Comparison of ENCODE assay signal across 8 mouse cellular contexts in the genomic region with DNA sequence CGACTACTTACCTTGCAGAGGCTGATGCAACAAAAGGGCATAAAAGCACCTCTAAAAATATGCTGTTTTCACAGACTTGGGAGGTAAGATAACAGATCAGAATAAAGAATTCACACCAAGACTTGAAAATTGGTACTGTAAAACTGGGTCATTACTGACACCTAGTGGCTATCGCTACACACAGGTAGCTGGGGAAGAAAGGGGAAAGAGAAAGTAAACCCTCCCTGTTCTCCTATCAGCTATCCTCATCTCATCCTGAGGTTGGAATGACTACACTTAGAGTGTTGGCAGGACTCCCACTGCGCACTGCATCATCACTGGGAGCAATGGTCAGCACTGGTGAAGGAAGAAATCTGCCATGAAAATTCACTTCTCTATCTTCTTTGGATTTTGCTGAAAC. TPM values are rescaled to one million over a fixed set of nuclear protein-coding genes. Genes with fewer than 3 reads are reported as not detected.
DNase-seq lines count a peak whose midpoint lies in the region; ATAC-seq and TF ChIP-seq lines count a peak whose summit lies in the region.

No protein-coding gene starts in this region.

- no peak overlapping the region for H3K4me3 ChIP-seq in liver, adult 2 months (ENCODE audit: insufficient read depth, low read depth, low read length)
- H3K4me3 ChIP-seq in liver, embryonic 12.5 days: no peak overlapping the region
- no peak overlapping the region for H3K4me3 ChIP-seq in hindbrain, embryonic 15.5 days

- no peak for TF ChIP-seq POLR2A in liver, adult 2 months (IDR thresholded peaks at IDR 0.05; ENCODE audit: extremely low read depth, insufficient read depth, low read length)

- H3K4me1 ChIP-seq in liver, adult 2 months (ENCODE audit: control insufficient read depth, insufficient read depth, low read length): no peaks in the 10 kb centered on the region
- no peaks in the 10 kb centered on the region for H3K4me1 ChIP-seq in liver, embryonic 12.5 days
- no peaks in the 10 kb centered on the region for H3K4me1 ChIP-seq in hindbrain, embryonic 15.5 days (replicated peaks)

- no peaks in the 10 kb centered on the region for H3K27me3 ChIP-seq in liver, adult 2 months (ENCODE audit: control insufficient read depth, insufficient read depth, low read length)
- H3K27me3 ChIP-seq in liver, embryonic 12.5 days (replicated peaks): no peaks in the 10 kb centered on the region
- H3K27me3 ChIP-seq in hindbrain, embryonic 15.5 days: no peaks in the 10 kb centered on the region

- no peak overlapping the region for H3K4me2 ChIP-seq in liver, embryonic 12.5 days
- no peak overlapping the region for H3K4me2 ChIP-seq in hindbrain, embryonic 15.5 days

- H3K36me3 ChIP-seq in liver, adult 2 months (ENCODE audit: control insufficient read depth, insufficient read depth, low read length): no peaks in the 10 kb centered on the region
- no peaks in the 10 kb centered on the region for H3K36me3 ChIP-seq in liver, embryonic 12.5 days
- no peaks in the 10 kb centered on the region for H3K36me3 ChIP-seq in hindbrain, embryonic 15.5 days

- no peak for TF ChIP-seq CTCF in liver, adult 2 months (IDR thresholded peaks at IDR 0.05; ENCODE audit: low read depth, low read length)

- 17% methylated on average over 3 of the region's 3 CpGs for WGBS in liver, adult 2 months
- 26% methylated on average over 3 of the region's 3 CpGs for WGBS in liver, embryonic 12.5 days (ENCODE audit: insufficient replicate concordance)
- 37% methylated on average over 3 of the region's 3 CpGs for WGBS in hindbrain, embryonic 15.5 days

- DNase-seq in liver, adult 2 months (ENCODE audit: extremely low read depth, low read depth, low spot score): peak; percentile 71
- DNase-seq in MEL-GATA-1-ER (ENCODE audit: extremely low read depth, low read depth): peak; percentile 32
- DNase-seq in cerebellum, adult 9-11 months: peak; percentile 18
- DNase-seq in left cerebral cortex, postnatal 25 days (ENCODE audit: low spot score in 2 of 2): peak; percentile 37 to 66
- no peak for DNase-seq in c-Kit-positive CD71-positive TER-119-positive erythroid progenitor cells, embryonic 14.5 days (ENCODE audit: low spot score)

- intact Hi-C loops in left cerebral cortex, postnatal 25 days (cut with DNase I): loop anchor here (1.0 kb wide), 2 partner anchors 142 to 196 kb away; no protein-coding TSS in a partner anchor

- no peaks in the 10 kb centered on the region for H3K9me3 ChIP-seq in liver, embryonic 12.5 days (replicated peaks)
- H3K9me3 ChIP-seq in hindbrain, embryonic 15.5 days: no peaks in the 10 kb centered on the region

- H3K27ac ChIP-seq in liver, adult 2 months (replicated peaks; ENCODE audit: insufficient read depth, low read depth, low read length): no peak overlapping the region
- no peak overlapping the region for H3K27ac ChIP-seq in liver, embryonic 12.5 days
- no peak overlapping the region for H3K27ac ChIP-seq in hindbrain, embryonic 15.5 days (replicated peaks)

- no peaks in the 10 kb centered on the region for H3K79me2 ChIP-seq in liver, adult 2 months (ENCODE audit: control insufficient read depth, insufficient read depth, low read length)

- ATAC-seq in liver, embryonic 12.5 days: no peak
- peak; percentile 63; the same call in 1 of the 2 replicates for ATAC-seq in hindbrain, embryonic 15.5 days (ENCODE audit: low FRiP score, low read depth)
- ATAC-seq in neutrophil, adult 5-6 weeks (ENCODE audit: extremely low read depth, insufficient number of reproducible peaks, low FRiP score, poor library complexity, severe bottlenecking): peak; percentile 93

- H3K9ac ChIP-seq in liver, adult 2 months (ENCODE audit: low read depth, low read length): no peak overlapping the region
- H3K9ac ChIP-seq in liver, embryonic 12.5 days: no peak overlapping the region
- H3K9ac ChIP-seq in hindbrain, embryonic 15.5 days: no peak overlapping the region

RNA-seq across cellular contexts. Expression of gene Crybg3, which starts 16.4 kb away (rescaled TPM):
- 4.1 and 5.5 TPM in 2 replicates for total RNA-seq in liver, adult 2 months (2014; rRNA removed)
- polyA plus RNA-seq in liver, adult 2 months (2012; rRNA removed): 1.1 and 3.0 TPM in 2 replicates
- 1.8 and 2.4 TPM in 2 replicates for polyA plus RNA-seq in liver, embryonic 12.5 days (2016; fragmentation: Nextera tagmentation; extraction: Ambion mirVana)
- polyA plus RNA-seq in hindbrain, embryonic 15.5 days (2015; fragmentation: Nextera tagmentation; extraction: Ambion mirVana): 2.7 and 3.0 TPM in 2 replicates
- total RNA-seq in left cerebral cortex, postnatal 25 days (2021): 1 to 10 TPM; 5.9 to 6.2 TPM
- 37.0 and 38.8 TPM in 2 replicates for total RNA-seq in neutrophil, adult 5-6 weeks (2017)

RNA-seq across cellular contexts. Expression of gene Arl6, which starts 22.0 kb away (rescaled TPM):
- total RNA-seq in liver, adult 2 months (2014; rRNA removed): 3.8 and 3.9 TPM in 2 replicates
- 0.39 and 0.65 TPM in 2 replicates for polyA plus RNA-seq in liver, adult 2 months (2012; rRNA removed)
- 7.0 and 7.1 TPM in 2 replicates for polyA plus RNA-seq in liver, embryonic 12.5 days (2016; fragmentation: Nextera tagmentation; extraction: Ambion mirVana)
- 53.0 and 56.4 TPM in 2 replicates for polyA plus RNA-seq in hindbrain, embryonic 15.5 days (2015; fragmentation: Nextera tagmentation; extraction: Ambion mirVana)
- total RNA-seq in left cerebral cortex, postnatal 25 days (2021): 10 to 100 TPM; 29.6 to 32.1 TPM
- 0.58 and 2.7 TPM in 2 replicates for total RNA-seq in neutrophil, adult 5-6 weeks (2017)
